Mouse (Mus musculus): ENCODE data around the gene Ace. TPM values are rescaled to one million over a fixed set of nuclear protein-coding genes. Genes with fewer than 3 reads are reported as not detected.

Gene Ace
- total and polyA plus RNA-seq, 2 experiments from 2014 or later: 11.1 to 35.9 TPM

GRCm38 (mm10) chr11:105936200-105936599 lies 31.5 kb upstream of the Ace start:
- no peak overlapping the region for H3K27ac ChIP-seq
- DNase-seq (ENCODE audit: low spot score) (peak; percentile 59), ATAC-seq (peak; percentile 39; the same call in 1 of the 2 replicates)
- no peaks in the 10 kb centered on the region for H3K9me3 ChIP-seq (ENCODE audit: low read length)
- no peak overlapping the region for H3K4me2 ChIP-seq (ENCODE audit: low read depth, low read length)
- no peaks in the 10 kb centered on the region for H3K27me3 ChIP-seq (ENCODE audit: insufficient read depth, low read length)
- H3K4me3 ChIP-seq (ENCODE audit: low read length): no peak overlapping the region
- 0 out of 2 replicates have a peak overlapping the region, but pooled peaks have one; percentile 3 for H3K9ac ChIP-seq (replicated peaks; ENCODE audit: low read length)
- H3K4me1 ChIP-seq (ENCODE audit: insufficient read depth, low read length): no peaks in the 10 kb centered on the region
- 65% methylated on average over 6 of the region's 6 CpGs for WGBS
- no peaks in the 10 kb centered on the region for H3K36me3 ChIP-seq (ENCODE audit: insufficient read depth, low read length)
- TF ChIP-seq CTCF (IDR thresholded peaks at IDR 0.05; ENCODE audit: low read depth): no peak

GRCm38 (mm10) chr11:105936974-105937373 lies 30.8 kb upstream of the Ace start:
- no peak overlapping the region for H3K27ac ChIP-seq
- no peak for TF ChIP-seq CTCF (IDR thresholded peaks at IDR 0.05; ENCODE audit: low read depth)
- H3K9ac ChIP-seq (replicated peaks; ENCODE audit: low read length): no peak overlapping the region
- H3K4me3 ChIP-seq (ENCODE audit: low read length): no peak overlapping the region
- H3K36me3 ChIP-seq (ENCODE audit: insufficient read depth, low read length): no peaks in the 10 kb centered on the region
- no peak for DNase-seq (ENCODE audit: low spot score)
- no peaks in the 10 kb centered on the region for H3K4me1 ChIP-seq (ENCODE audit: insufficient read depth, low read length)
- 91% methylated on average over 3 of the region's 3 CpGs for WGBS
- ATAC-seq: no peak
- no peaks in the 10 kb centered on the region for H3K9me3 ChIP-seq (ENCODE audit: low read length)
- H3K27me3 ChIP-seq (ENCODE audit: insufficient read depth, low read length): no peaks in the 10 kb centered on the region
- H3K4me2 ChIP-seq (ENCODE audit: low read depth, low read length): no peak overlapping the region

- ATAC-seq (no peak), DNase-seq (ENCODE audit: low spot score) (no peak)
- no peaks in the 10 kb centered on the region for H3K4me1 ChIP-seq (ENCODE audit: insufficient read depth, low read length)
- H3K9ac ChIP-seq (replicated peaks; ENCODE audit: low read length): no peak overlapping the region
- no peak overlapping the region for H3K4me2 ChIP-seq (ENCODE audit: low read depth, low read length)
- WGBS: 28% methylated on average over 9 of the region's 9 CpGs
- no peaks in the 10 kb centered on the region for H3K9me3 ChIP-seq (ENCODE audit: low read length)
- no peaks in the 10 kb centered on the region for H3K36me3 ChIP-seq (ENCODE audit: insufficient read depth, low read length)
- no peaks in the 10 kb centered on the region for H3K27me3 ChIP-seq (ENCODE audit: insufficient read depth, low read length)
- no peak for TF ChIP-seq CTCF (IDR thresholded peaks at IDR 0.05; ENCODE audit: low read depth)
- H3K27ac ChIP-seq: no peak overlapping the region
- no peak overlapping the region for H3K4me3 ChIP-seq (ENCODE audit: low read length)
Observed at GRCm38 (mm10) chr11:105938771-105939170, 29.0 kb upstream of the Ace start.

- no peak overlapping the region for H3K9ac ChIP-seq (replicated peaks; ENCODE audit: low read length)
- H3K4me3 ChIP-seq (ENCODE audit: low read length): no peak overlapping the region
- no peaks in the 10 kb centered on the region for H3K27me3 ChIP-seq (ENCODE audit: insufficient read depth, low read length)
- TF ChIP-seq CTCF (IDR thresholded peaks at IDR 0.05; ENCODE audit: low read depth): no peak
- no peak for ATAC-seq
- H3K27ac ChIP-seq: no peak overlapping the region
- H3K36me3 ChIP-seq (ENCODE audit: insufficient read depth, low read length): no peaks in the 10 kb centered on the region
- H3K9me3 ChIP-seq (ENCODE audit: low read length): no peaks in the 10 kb centered on the region
- no peak for DNase-seq (ENCODE audit: low spot score)
- no peak overlapping the region for H3K4me2 ChIP-seq (ENCODE audit: low read depth, low read length)
- H3K4me1 ChIP-seq (ENCODE audit: insufficient read depth, low read length): 0 out of 2 replicates have a peak, but pooled peaks cover 3% of the 10 kb centered on the region
- 60% methylated on average over 8 of the region's 8 CpGs for WGBS
Observed at GRCm38 (mm10) chr11:105941973-105942372, 25.8 kb upstream of the Ace start.

GRCm38 (mm10) chr11:105943133-105944102 lies 24.3 kb upstream of the Ace start:
- Histone ChIP-seq H3K27ac (peak overlapping the region; percentile 77), H3K9me3 (ENCODE audit: low read length) (no peaks in the 10 kb centered on the region), H3K27me3 (ENCODE audit: insufficient read depth, low read length) (no peaks in the 10 kb centered on the region), H3K36me3 (ENCODE audit: insufficient read depth, low read length) (no peaks in the 10 kb centered on the region), H3K9ac (replicated peaks; ENCODE audit: low read length) (peak overlapping the region; percentile 65), H3K4me3 (ENCODE audit: low read length) (peak overlapping the region; percentile 62), H3K4me2 (ENCODE audit: low read depth, low read length) (peak overlapping the region; percentile 90), H3K4me1 (ENCODE audit: insufficient read depth, low read length) (0 out of 2 replicates have a peak, but pooled peaks cover 3% of the 10 kb centered on the region)
- no peak for TF ChIP-seq CTCF (IDR thresholded peaks at IDR 0.05; ENCODE audit: low read depth)
- ATAC-seq (peak; percentile 62), DNase-seq (ENCODE audit: low spot score) (peak; percentile 59)
- WGBS: 7% methylated on average over 40 of the region's 47 CpGs

GRCm38 (mm10) chr11:105944126-105944621 lies 23.6 kb upstream of the Ace start:
- DNase-seq (ENCODE audit: low spot score) (peak; percentile 80), ATAC-seq (peak; percentile 71)
- H3K36me3 ChIP-seq (ENCODE audit: insufficient read depth, low read length): no peaks in the 10 kb centered on the region
- H3K9me3 ChIP-seq (ENCODE audit: low read length): no peaks in the 10 kb centered on the region
- H3K27me3 ChIP-seq (ENCODE audit: insufficient read depth, low read length): no peaks in the 10 kb centered on the region
- H3K9ac ChIP-seq (replicated peaks; ENCODE audit: low read length): peak overlapping the region; percentile 65
- peak; percentile 64 for TF ChIP-seq CTCF (IDR thresholded peaks at IDR 0.05; ENCODE audit: low read depth)
- H3K4me2 ChIP-seq (ENCODE audit: low read depth, low read length): peak overlapping the region; percentile 90
- H3K4me3 ChIP-seq (ENCODE audit: low read length): peak overlapping the region; percentile 62
- H3K4me1 ChIP-seq (ENCODE audit: insufficient read depth, low read length): 0 out of 2 replicates have a peak, but pooled peaks cover 3% of the 10 kb centered on the region
- WGBS: under 1% methylated on average over 49 of the region's 59 CpGs
- peak overlapping the region; percentile 77 for H3K27ac ChIP-seq

Data from hindbrain, postnatal 0 days (tissue).